Mouse (Mus musculus): ENCODE data around the gene Adcy9. TPM values are rescaled to one million over a fixed set of nuclear protein-coding genes. Genes with fewer than 3 reads are reported as not detected.
A peak's percentile ranks its signal among the peaks of the same experiment; 100 is the strongest.

The Adcy9 gene
- polyA plus RNA-seq, 1 experiment from 2014 or later = 0.35 TPM

GRCm38 (mm10) chr16:4320856-4321255 is 99.4 kb downstream of the Adcy9 start:
- DNase-seq (ENCODE audit: extremely low spot score, low spot score) = no peak
- Histone ChIP-seq H3K27me3 (ENCODE audit: poor library complexity, severe bottlenecking) (no peaks in the 10 kb centered on the region), H3K9me3 (no peaks in the 10 kb centered on the region), H3K27ac (no peak overlapping the region), H3K36me3 (replicated peaks) (no peaks in the 10 kb centered on the region), H3K4me1 (no peaks in the 10 kb centered on the region), H3K4me3 (no peak overlapping the region)
- 80% methylated on average over 3 of the region's 3 CpGs for WGBS

DNA sequence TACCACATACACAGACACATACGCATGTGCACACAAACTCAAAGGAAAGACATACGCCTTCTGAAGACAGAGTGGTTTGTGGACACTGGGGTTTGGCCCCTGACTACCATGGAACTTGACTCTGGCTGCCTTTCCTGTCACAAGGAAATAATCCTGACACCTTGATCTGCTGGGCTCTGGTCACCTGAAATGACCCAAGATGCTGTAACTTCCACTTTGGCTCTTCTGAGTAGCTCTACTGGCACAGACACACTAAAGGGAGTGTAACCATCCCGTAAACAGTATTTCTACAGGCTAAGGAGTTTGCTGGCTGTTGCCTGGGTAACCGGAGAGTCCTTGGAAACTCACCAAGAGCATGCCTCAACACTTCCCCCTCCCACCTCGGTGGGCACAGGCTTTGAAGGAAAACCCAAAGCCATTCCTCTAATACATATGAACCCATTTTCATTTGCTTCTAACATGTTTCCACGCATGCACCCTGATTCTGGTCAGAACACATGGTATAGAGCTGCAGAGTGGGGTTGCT is 102.2 kb downstream of the Adcy9 start:
- no peaks in the 10 kb centered on the region for H3K27me3 ChIP-seq (ENCODE audit: poor library complexity, severe bottlenecking)
- 79% methylated on average over 6 of the region's 6 CpGs for WGBS
- H3K9me3 ChIP-seq = no peaks in the 10 kb centered on the region
- no peak overlapping the region for H3K4me3 ChIP-seq
- DNase-seq (ENCODE audit: extremely low spot score, low spot score) = no peak
- H3K27ac ChIP-seq = no peak overlapping the region
- no peaks in the 10 kb centered on the region for H3K4me1 ChIP-seq
- H3K36me3 ChIP-seq (replicated peaks) = no peaks in the 10 kb centered on the region

DNA sequence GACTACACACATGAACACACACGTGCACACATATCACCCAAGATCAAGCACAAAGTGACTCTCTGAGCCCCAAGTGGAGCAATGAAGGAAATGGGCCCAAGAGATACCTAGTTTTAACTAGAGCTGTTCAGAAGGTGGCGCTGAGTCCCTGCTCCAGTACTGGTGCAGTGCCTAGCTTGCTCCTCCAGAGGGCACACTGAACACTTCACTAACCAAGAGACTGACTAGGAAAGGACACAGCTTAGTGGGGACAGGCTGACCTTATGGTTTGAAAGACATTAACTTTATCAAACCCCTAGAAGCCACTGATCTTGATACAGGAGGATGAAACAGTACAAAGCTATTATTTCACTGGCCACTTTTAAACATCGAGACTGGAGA is 104.2 kb downstream of the Adcy9 start:
- 30% methylated on average over 3 of the region's 3 CpGs for WGBS
- no peak overlapping the region for H3K4me3 ChIP-seq
- H3K36me3 ChIP-seq (replicated peaks) = no peaks in the 10 kb centered on the region
- H3K9me3 ChIP-seq = no peaks in the 10 kb centered on the region
- H3K4me1 ChIP-seq = no peaks in the 10 kb centered on the region
- no peaks in the 10 kb centered on the region for H3K27me3 ChIP-seq (ENCODE audit: poor library complexity, severe bottlenecking)
- DNase-seq (ENCODE audit: extremely low spot score, low spot score) = peak; percentile 70
- no peak overlapping the region for H3K27ac ChIP-seq

GRCm38 (mm10) chr16:4315352-4316093 is 104.8 kb downstream of the Adcy9 start:
- Histone ChIP-seq H3K36me3 (replicated peaks) (no peaks in the 10 kb centered on the region), H3K4me3 (no peak overlapping the region), H3K9me3 (no peaks in the 10 kb centered on the region), H3K27me3 (ENCODE audit: poor library complexity, severe bottlenecking) (no peaks in the 10 kb centered on the region), H3K4me1 (no peaks in the 10 kb centered on the region), H3K27ac (no peak overlapping the region)
- DNase-seq (ENCODE audit: extremely low spot score, low spot score) = no peak
- 80% methylated on average over 2 of the region's 2 CpGs for WGBS

DNA sequence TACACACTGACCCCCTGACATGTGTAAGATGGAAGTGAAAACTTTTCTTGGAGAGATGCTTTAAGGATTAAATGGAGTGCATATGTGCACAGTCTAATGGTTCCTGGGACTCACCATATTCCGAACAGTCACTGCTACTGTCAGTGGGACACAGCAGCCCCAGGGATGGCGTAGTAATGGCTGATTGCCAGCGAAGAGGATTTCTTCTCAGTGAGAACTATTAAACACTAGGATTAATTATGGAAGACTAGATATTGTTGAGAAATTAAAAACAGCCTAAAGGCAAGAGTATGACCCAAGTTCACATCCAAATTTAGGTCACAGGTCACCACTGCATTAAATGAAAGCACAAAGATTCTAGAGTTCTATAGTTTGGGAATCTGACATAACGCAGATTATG is 105.4 kb downstream of the Adcy9 start:
- Histone ChIP-seq H3K4me1 (no peaks in the 10 kb centered on the region), H3K9me3 (no peaks in the 10 kb centered on the region), H3K27ac (no peak overlapping the region), H3K36me3 (replicated peaks) (no peaks in the 10 kb centered on the region), H3K4me3 (no peak overlapping the region), H3K27me3 (ENCODE audit: poor library complexity, severe bottlenecking) (no peaks in the 10 kb centered on the region)
- no peak for DNase-seq (ENCODE audit: extremely low spot score, low spot score)
- 89% methylated on average over 4 of the region's 4 CpGs for WGBS

GRCm38 (mm10) chr16:4312018-4312417 is 108.3 kb downstream of the Adcy9 start:
- H3K36me3 ChIP-seq (replicated peaks) = no peaks in the 10 kb centered on the region
- H3K27me3 ChIP-seq (ENCODE audit: poor library complexity, severe bottlenecking) = no peaks in the 10 kb centered on the region
- no peak for DNase-seq (ENCODE audit: extremely low spot score, low spot score)
- no peaks in the 10 kb centered on the region for H3K4me1 ChIP-seq
- 75% methylated on average over 2 of the region's 2 CpGs for WGBS
- no peaks in the 10 kb centered on the region for H3K9me3 ChIP-seq
- H3K4me3 ChIP-seq = no peak overlapping the region
- H3K27ac ChIP-seq = no peak overlapping the region

DNA sequence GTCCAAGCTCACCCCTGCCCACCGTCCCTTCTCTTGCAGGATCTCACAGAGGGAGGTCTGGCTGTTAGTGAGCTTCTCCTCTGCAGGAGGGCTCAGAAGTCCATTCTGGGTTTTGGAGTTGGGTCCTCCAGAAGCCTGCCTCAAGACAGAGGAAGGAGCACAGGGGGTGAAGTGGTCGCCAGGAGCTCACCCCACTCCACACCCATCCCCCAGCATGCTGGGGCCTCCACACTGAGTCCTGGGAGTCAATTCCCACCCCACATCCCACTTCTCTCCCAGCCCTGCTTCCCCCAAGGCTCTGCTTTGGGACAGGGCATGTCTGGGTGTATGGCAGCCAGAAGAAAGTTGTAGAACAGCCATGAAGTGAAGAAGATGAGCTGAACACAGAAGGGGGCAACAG is 108.7 kb downstream of the Adcy9 start:
- no peaks in the 10 kb centered on the region for H3K36me3 ChIP-seq (replicated peaks)
- WGBS = 55% methylated on average over 2 of the region's 2 CpGs
- H3K4me1 ChIP-seq = no peaks in the 10 kb centered on the region
- no peaks in the 10 kb centered on the region for H3K27me3 ChIP-seq (ENCODE audit: poor library complexity, severe bottlenecking)
- DNase-seq (ENCODE audit: extremely low spot score, low spot score) = no peak
- H3K27ac ChIP-seq = no peak overlapping the region
- no peak overlapping the region for H3K4me3 ChIP-seq
- no peaks in the 10 kb centered on the region for H3K9me3 ChIP-seq

DNA sequence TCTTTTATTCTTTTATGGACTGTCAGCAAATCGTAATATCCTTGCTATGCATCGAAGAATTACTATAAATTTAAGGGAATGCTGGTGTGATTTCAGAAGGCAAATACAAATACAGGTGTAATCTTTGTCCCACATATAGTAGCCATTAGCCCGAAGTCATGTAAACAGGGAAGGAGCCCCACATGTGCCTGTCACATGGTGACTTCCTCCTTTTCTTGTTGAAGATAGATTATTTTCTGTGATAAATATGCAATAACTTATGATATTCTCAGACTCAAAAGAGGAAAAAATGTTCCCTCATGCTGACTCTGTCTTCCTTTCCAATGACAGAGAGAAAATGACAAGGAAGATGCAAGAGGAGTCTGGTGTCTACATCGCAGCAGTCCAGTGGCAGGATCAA is 112.5 kb downstream of the Adcy9 start:
- H3K27me3 ChIP-seq (ENCODE audit: poor library complexity, severe bottlenecking) = no peaks in the 10 kb centered on the region
- no peak for DNase-seq (ENCODE audit: extremely low spot score, low spot score)
- WGBS = 95% methylated on average over 4 of the region's 4 CpGs
- no peak overlapping the region for H3K4me3 ChIP-seq
- no peaks in the 10 kb centered on the region for H3K4me1 ChIP-seq
- H3K27ac ChIP-seq = no peak overlapping the region
- H3K36me3 ChIP-seq (replicated peaks) = no peaks in the 10 kb centered on the region
- no peaks in the 10 kb centered on the region for H3K9me3 ChIP-seq

DNA sequence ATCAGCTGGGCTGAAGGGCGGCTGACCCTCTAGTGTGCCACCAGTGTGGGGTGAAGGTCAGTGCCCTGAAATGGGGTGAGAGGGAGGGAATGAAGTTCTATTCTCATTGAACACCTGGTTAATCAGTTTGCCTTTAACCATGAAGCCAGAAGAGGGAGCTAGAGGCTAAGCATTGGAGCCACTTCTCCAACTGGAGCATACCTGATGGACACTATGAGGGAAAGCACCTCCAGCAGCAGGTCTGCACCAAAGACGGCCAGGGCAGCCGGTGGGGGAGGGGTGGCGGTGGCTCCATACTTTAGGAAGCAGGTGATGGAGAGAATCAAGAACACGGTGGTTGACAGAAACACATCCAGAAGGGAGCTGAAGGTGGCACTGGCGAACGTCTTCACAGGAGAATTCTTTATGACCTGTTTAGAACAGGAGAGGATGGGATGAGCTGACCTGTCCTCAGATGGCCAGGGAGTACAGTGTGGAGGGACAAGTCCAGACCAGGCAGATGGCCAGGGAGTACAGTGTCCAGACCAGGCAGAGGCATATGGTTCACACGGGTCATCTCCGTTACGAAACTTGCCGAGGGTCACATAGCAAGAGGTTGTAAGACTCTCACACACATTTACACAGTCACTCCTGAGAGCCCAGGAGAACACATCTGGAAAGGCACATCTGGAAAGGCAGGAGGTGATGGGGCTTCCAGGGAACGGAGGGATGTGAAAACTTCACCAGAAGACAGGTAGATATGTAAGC is 115.9 kb downstream of the Adcy9 start:
- no peaks in the 10 kb centered on the region for H3K27me3 ChIP-seq (ENCODE audit: poor library complexity, severe bottlenecking)
- H3K27ac ChIP-seq = no peak overlapping the region
- 73% methylated on average over 12 of the region's 12 CpGs for WGBS
- no peak for DNase-seq (ENCODE audit: extremely low spot score, low spot score)
- no peaks in the 10 kb centered on the region for H3K9me3 ChIP-seq
- no peaks in the 10 kb centered on the region for H3K4me1 ChIP-seq
- no peak overlapping the region for H3K4me3 ChIP-seq
- H3K36me3 ChIP-seq (replicated peaks) = no peaks in the 10 kb centered on the region

DNA sequence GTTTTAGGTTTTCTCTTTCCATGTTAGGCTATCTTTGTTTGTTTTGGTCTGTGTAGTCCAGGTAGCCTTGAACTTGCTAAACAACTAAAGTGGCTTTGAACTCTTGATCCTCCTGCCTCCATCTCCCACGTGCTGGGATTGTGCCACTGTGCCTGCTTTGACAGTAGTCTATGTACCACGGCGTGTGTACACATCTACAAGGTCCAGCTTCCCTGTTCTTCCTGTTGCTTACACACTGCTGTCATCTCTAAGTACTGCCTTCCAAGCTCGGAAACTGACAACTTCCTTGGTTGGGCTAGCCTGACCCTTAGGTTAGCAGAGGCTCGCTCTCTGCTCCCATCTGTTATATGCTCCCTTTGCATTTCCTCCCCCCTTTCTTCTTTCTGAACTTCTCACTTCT is 116.7 kb downstream of the Adcy9 start:
- DNase-seq (ENCODE audit: extremely low spot score, low spot score) = no peak
- no peaks in the 10 kb centered on the region for H3K9me3 ChIP-seq
- H3K27ac ChIP-seq = no peak overlapping the region
- WGBS = 83% methylated on average over 5 of the region's 5 CpGs
- no peaks in the 10 kb centered on the region for H3K36me3 ChIP-seq (replicated peaks)
- no peaks in the 10 kb centered on the region for H3K4me1 ChIP-seq
- H3K27me3 ChIP-seq (ENCODE audit: poor library complexity, severe bottlenecking) = no peaks in the 10 kb centered on the region
- no peak overlapping the region for H3K4me3 ChIP-seq

GRCm38 (mm10) chr16:4300280-4300679 is 120.0 kb downstream of the Adcy9 start:
- no peaks in the 10 kb centered on the region for H3K9me3 ChIP-seq
- 92% methylated on average over 7 of the region's 7 CpGs for WGBS
- H3K27ac ChIP-seq = no peak overlapping the region
- no peak for DNase-seq (ENCODE audit: extremely low spot score, low spot score)
- H3K27me3 ChIP-seq (ENCODE audit: poor library complexity, severe bottlenecking) = no peaks in the 10 kb centered on the region
- H3K4me3 ChIP-seq = no peak overlapping the region
- no peaks in the 10 kb centered on the region for H3K36me3 ChIP-seq (replicated peaks)
- no peaks in the 10 kb centered on the region for H3K4me1 ChIP-seq

DNA sequence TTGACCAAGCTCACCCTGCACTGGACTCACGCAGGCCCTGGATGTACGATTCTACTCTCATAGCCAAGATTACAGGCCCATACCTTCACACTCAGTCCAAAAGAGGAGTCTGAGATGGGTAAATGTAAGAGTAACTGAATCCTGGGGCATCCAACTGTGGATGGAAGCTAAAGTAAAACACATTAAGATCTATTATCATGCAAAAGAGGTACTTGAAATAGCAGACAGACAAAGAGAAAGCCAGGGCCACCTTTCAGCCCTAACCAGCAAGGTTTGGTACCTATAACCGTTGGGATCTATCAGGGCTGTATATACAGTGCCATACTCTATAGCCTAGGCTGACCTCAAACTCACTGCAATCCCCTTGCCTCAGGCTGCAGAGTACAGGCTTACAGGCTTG is 127.0 kb downstream of the Adcy9 start:
- no peaks in the 10 kb centered on the region for H3K27me3 ChIP-seq (ENCODE audit: poor library complexity, severe bottlenecking)
- 82% methylated on average over 3 of the region's 3 CpGs for WGBS
- H3K4me3 ChIP-seq = no peak overlapping the region
- H3K27ac ChIP-seq = no peak overlapping the region
- H3K36me3 ChIP-seq (replicated peaks) = no peaks in the 10 kb centered on the region
- H3K4me1 ChIP-seq = no peaks in the 10 kb centered on the region
- DNase-seq (ENCODE audit: extremely low spot score, low spot score) = no peak
- no peaks in the 10 kb centered on the region for H3K9me3 ChIP-seq

GRCm38 (mm10) chr16:4289507-4289906 is 130.8 kb downstream of the Adcy9 start:
- Histone ChIP-seq H3K36me3 (replicated peaks) (no peaks in the 10 kb centered on the region), H3K9me3 (no peaks in the 10 kb centered on the region), H3K4me1 (no peaks in the 10 kb centered on the region), H3K27ac (no peak overlapping the region), H3K4me3 (no peak overlapping the region), H3K27me3 (ENCODE audit: poor library complexity, severe bottlenecking) (no peaks in the 10 kb centered on the region)
- no peak for DNase-seq (ENCODE audit: extremely low spot score, low spot score)

Measured in forebrain, embryonic 10.5 days (tissue).